Mouse (Mus musculus) CH12.LX (cell line): Measurements from ENCODE around the gene Tspan5. TPM values are rescaled to one million over a fixed set of nuclear protein-coding genes. Genes with fewer than 3 reads are reported as not detected.

Experiments used
- DNase-seq: peaks from one replicate; pipeline ENCODE4 v3.0.0-alpha.2; 2013; ENCODE audit errors: extremely low read depth
- H3K27ac ChIP-seq: 2 replicates; pipeline ENCODE4 v1.5.1; 2012; ENCODE audit warnings: low read depth, mild to moderate bottlenecking, control low read depth, moderate library complexity; ENCODE audit not compliant: insufficient read depth
- H3K27me3 ChIP-seq: replicated peaks from 2 replicates; pipeline ENCODE3; 2012; ENCODE audit warnings: inconsistent platforms
- H3K36me3 ChIP-seq, 2 experiments: replicated peaks in 1 of 2; 2 replicates each; pipeline versions ENCODE3 to v1.6.1; 2012; ENCODE audit warnings: inconsistent platforms in 1 of 2, low read length in 1 of 2, mild to moderate bottlenecking in 1 of 2, mixed read lengths in 1 of 2, moderate library complexity in 1 of 2; ENCODE audit not compliant: control insufficient read depth in 1 of 2, insufficient read depth in 1 of 2
- H3K4me1 ChIP-seq, 2 experiments: 2 replicates each; pipeline ENCODE4 v1.6.1; 2012; ENCODE audit warnings: inconsistent platforms in 1 of 2, moderate library complexity in 1 of 2; ENCODE audit not compliant: insufficient read depth in 2 of 2, control insufficient read depth in 1 of 2
- H3K4me2 ChIP-seq: 2 replicates; pipeline ENCODE4 v1.6.1; 2012; ENCODE audit warnings: low read depth, mild to moderate bottlenecking, control low read depth; ENCODE audit not compliant: poor library complexity, insufficient read depth, severe bottlenecking
- H3K4me3 ChIP-seq, 3 experiments: fragments of 150-350 bp in 1 of 3; sonication (generic) in 1 of 3; replicated peaks in 1 of 3; 2 replicates each; pipeline versions ENCODE3 to v1.5.1; 2011 to 2012; ENCODE audit warnings: low read depth in 2 of 3, low read length in 2 of 3, mild to moderate bottlenecking in 2 of 3, moderate library complexity in 2 of 3, control low read depth in 1 of 3, improper control_type of control experiment in 1 of 3, inconsistent platforms in 1 of 3, mixed read lengths in 1 of 3; ENCODE audit not compliant: poor library complexity in 1 of 3
- H3K79me2 ChIP-seq: replicated peaks from 2 replicates; pipeline ENCODE4 v1.6.1; 2012; ENCODE audit warnings: mild to moderate bottlenecking, moderate library complexity; ENCODE audit not compliant: control insufficient read depth, poor library complexity, insufficient read depth, severe bottlenecking; ENCODE audit errors: extremely low read depth
- H3K9ac ChIP-seq: 2 replicates; pipeline ENCODE4 v1.6.1; 2012; ENCODE audit warnings: low read depth, mild to moderate bottlenecking, control low read depth, moderate library complexity; ENCODE audit not compliant: insufficient read depth
- H3K9me3 ChIP-seq: replicated peaks from 2 replicates; pipeline ENCODE3; 2012; ENCODE audit warnings: low read length, inconsistent platforms, mixed read lengths
- BHLHE40 ChIP-seq: IDR thresholded peaks from 2 replicates; pipeline ENCODE4 v1.6.1; 2011; ENCODE audit warnings: mild to moderate bottlenecking, low read depth, low read length, improper control_type of control experiment
- CHD1 ChIP-seq: IDR thresholded peaks from 2 replicates; pipeline ENCODE4 v1.6.1; 2012; ENCODE audit warnings: low read depth, low read length, improper control_type of control experiment, inconsistent platforms
- CTCF ChIP-seq, 2 experiments: IDR thresholded peaks in 1 of 2; conservative IDR thresholded peaks in 1 of 2; 2 replicates each; pipeline ENCODE4 v1.5.1; 2011 to 2012; ENCODE audit warnings: low read depth in 2 of 2, low read length in 2 of 2, improper control_type of control experiment in 1 of 2, inconsistent platforms in 1 of 2, mild to moderate bottlenecking in 1 of 2, moderate library complexity in 1 of 2
- E2F4 ChIP-seq: IDR thresholded peaks from 2 replicates; pipeline ENCODE4 v1.6.1; 2011; ENCODE audit warnings: low read depth, low read length, improper control_type of control experiment; ENCODE audit not compliant: insufficient replicate concordance
- EP300 ChIP-seq: IDR thresholded peaks from 2 replicates; pipeline ENCODE4 v1.6.1; 2011; ENCODE audit warnings: low read length, improper control_type of control experiment
- GABPA ChIP-seq: IDR thresholded peaks from 2 replicates; pipeline ENCODE4 v1.6.1; 2012; ENCODE audit warnings: low read depth, low read length, improper control_type of control experiment, inconsistent platforms; ENCODE audit not compliant: insufficient replicate concordance
- HCFC1 ChIP-seq: IDR thresholded peaks from 2 replicates; pipeline ENCODE4 v1.6.1; 2012; ENCODE audit warnings: low read depth, mild to moderate bottlenecking, inconsistent platforms, low read length, improper control_type of control experiment
- MAX ChIP-seq: IDR thresholded peaks from 2 replicates; pipeline ENCODE4 v1.6.1; 2011; ENCODE audit warnings: low read length, improper control_type of control experiment
- MEF2A ChIP-seq: IDR thresholded peaks from 2 replicates; pipeline ENCODE4 v1.6.1; 2014; ENCODE audit warnings: low read depth, mild to moderate bottlenecking, inconsistent platforms, low read length, improper control_type of control experiment, borderline replicate concordance
- MXI1 ChIP-seq: IDR thresholded peaks from 2 replicates; pipeline ENCODE4 v1.6.1; 2011; ENCODE audit warnings: mild to moderate bottlenecking, low read depth, low read length, improper control_type of control experiment
- MYC ChIP-seq: IDR thresholded peaks from 2 replicates; pipeline ENCODE4 v1.6.1; 2011; ENCODE audit warnings: low read depth, mild to moderate bottlenecking, improper control_type of control experiment, low read length
- NELFE ChIP-seq: IDR thresholded peaks from 2 replicates; pipeline ENCODE4 v1.6.1; 2011; ENCODE audit warnings: low read depth, low read length, improper control_type of control experiment
- NRF1 ChIP-seq: IDR thresholded peaks from 2 replicates; pipeline ENCODE4 v1.6.1; 2014; ENCODE audit warnings: low read depth, mild to moderate bottlenecking, inconsistent platforms, low read length, improper control_type of control experiment, moderate library complexity
- PAX5 ChIP-seq: IDR thresholded peaks from 2 replicates; pipeline ENCODE4 v1.6.1; 2012; ENCODE audit warnings: low read length, inconsistent platforms, mixed read lengths
- POLR2A ChIP-seq: IDR thresholded peaks from 2 replicates; pipeline ENCODE4 v1.6.1; 2011; ENCODE audit warnings: low read depth, mild to moderate bottlenecking, improper control_type of control experiment, low read length
- POLR2AphosphoS2 ChIP-seq: IDR thresholded peaks from 2 replicates; pipeline ENCODE4 v1.6.1; 2011; ENCODE audit warnings: low read depth, low read length, improper control_type of control experiment
- RAD21 ChIP-seq: IDR thresholded peaks from 2 replicates; pipeline ENCODE4 v1.6.1; 2011; ENCODE audit warnings: low read depth, mild to moderate bottlenecking, low read length, improper control_type of control experiment, moderate library complexity
- SIN3A ChIP-seq: IDR thresholded peaks from 2 replicates; pipeline ENCODE4 v1.6.1; 2012; ENCODE audit warnings: low read length, improper control_type of control experiment, inconsistent platforms
- SMC3 ChIP-seq: IDR thresholded peaks from 2 replicates; pipeline ENCODE4 v1.6.1; 2011; ENCODE audit warnings: low read depth, low read length, improper control_type of control experiment
- TBP ChIP-seq: conservative IDR thresholded peaks from 2 replicates; pipeline ENCODE4 v1.6.1; 2011; ENCODE audit warnings: low read depth, low read length, improper control_type of control experiment
- USF1 ChIP-seq: IDR thresholded peaks from 2 replicates; pipeline ENCODE4 v1.6.1; 2014; ENCODE audit warnings: low read depth, mild to moderate bottlenecking, inconsistent platforms, low read length, improper control_type of control experiment
- USF2 ChIP-seq: conservative IDR thresholded peaks from 2 replicates; pipeline ENCODE4 v1.6.1; 2011; ENCODE audit warnings: low read depth, low read length, improper control_type of control experiment
- ZMIZ1 ChIP-seq: IDR thresholded peaks from 2 replicates; pipeline ENCODE4 v1.6.1; 2012; ENCODE audit warnings: low read depth, mild to moderate bottlenecking, inconsistent platforms, low read length, improper control_type of control experiment
- ZNF384 ChIP-seq: IDR thresholded peaks from 2 replicates; pipeline ENCODE4 v1.6.1; 2012; ENCODE audit warnings: low read depth, low read length, improper control_type of control experiment, inconsistent platforms
- dilution Hi-C: fragments of 300-500 bp; cut with MboI; formaldehyde crosslinking; loops from 2 replicates; pipeline ENCODE4 v1.14.3; 2020; ENCODE audit warnings: low sequenced_read_pairs; ENCODE audit not compliant: extremely low pct_unique_long_range_greater_than_20kb, extremely low pct_ligation_motif_present
- in situ Hi-C: fragments of 300-500 bp; cut with MboI; formaldehyde crosslinking; loops from 3 replicates; pipeline ENCODE4 v1.14.3; 2019; ENCODE audit warnings: low sequenced_read_pairs, low pct_ligation_motif_present, low pct_unique_long_range_greater_than_20kb, mixed read lengths
- polyA plus RNA-seq: library from polyadenylated mRNA; unstranded; fragments of >175 nt; gene quantifications from 2 replicates; pipeline ENCODE4 v1.2.1, GENCODE M21; 2012; ENCODE audit warnings: low read depth; ENCODE audit not compliant: insufficient read length
- total RNA-seq, 2 experiments: library from RNA; depleted of rRNA; stranded (reverse); fragments of 300-350 nt in 1 of 2; fragments of >200 nt in 1 of 2; gene quantifications; 2 replicates each; pipeline ENCODE4 v1.2.3; 2012 to 2014

Gene Tspan5
- total and polyA plus RNA-seq, 3 experiments = 17.2 to 43.1 (median 25.9) TPM

DNA sequence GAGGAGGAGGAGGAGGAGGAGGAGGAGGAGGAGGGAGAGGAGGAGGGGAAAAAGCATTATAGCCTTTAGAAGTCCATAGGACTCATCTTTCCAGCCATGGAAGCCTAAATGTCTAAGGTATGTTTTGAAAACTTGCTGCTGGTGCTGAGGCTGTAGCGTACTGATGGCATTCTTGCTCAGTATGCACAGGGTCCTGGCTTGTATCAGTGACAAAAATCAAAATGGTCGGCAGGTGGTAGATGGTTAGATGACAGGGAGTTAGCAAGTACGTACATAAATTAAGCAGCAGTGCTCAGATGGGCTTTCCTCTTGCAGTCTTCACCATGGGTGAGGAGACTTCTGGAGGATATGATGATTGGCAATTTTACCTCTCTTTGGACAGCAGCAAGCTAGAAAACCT, 10.8 kb downstream of the Tspan5 start:
- Histone ChIP-seq H3K79me2 (no peaks in the 10 kb centered on the region), H3K4me1 (peaks cover 7 to 21% of the 10 kb centered on the region in 2 experiments; a peak in 3 of 4 replicates), H3K4me3 (no peak overlapping the region), H3K4me2 (no peak overlapping the region), H3K9me3 (no peaks in the 10 kb centered on the region), H3K36me3 (peaks cover 0 to 15% of the 10 kb centered on the region in 2 experiments), H3K9ac (no peak overlapping the region), H3K27ac (no peak overlapping the region), H3K27me3 (no peaks in the 10 kb centered on the region)
- no peak for DNase-seq
- dilution Hi-C loops = no loop called here
- in situ Hi-C loops = no loop called here
- TF ChIP-seq MXI1 (no peak), CTCF (conservative IDR thresholded peaks at IDR 0.05 in 1 of 2, IDR thresholded peaks at IDR 0.05 in 1 of 2; ENCODE audit: low read depth in 2 of 2, low read length in 2 of 2) (no peak), GABPA (no peak), MEF2A (no peak), PAX5 (no peak), SIN3A (no peak), E2F4 (no peak), MYC (no peak), CHD1 (no peak), MAX (no peak), POLR2A (no peak)

GRCm38 (mm10) chr3:138753182-138753885, 11.3 kb downstream of the Tspan5 start:
- no peak overlapping the region for H3K4me2 ChIP-seq
- no peaks in the 10 kb centered on the region for H3K9me3 ChIP-seq
- TF ChIP-seq BHLHE40 (no peak), USF2 (no peak), HCFC1 (no peak), POLR2A (no peak), USF1 (no peak), EP300 (no peak), ZNF384 (no peak), RAD21 (no peak), SMC3 (no peak), POLR2AphosphoS2 (no peak), CTCF (conservative IDR thresholded peaks at IDR 0.05 in 1 of 2, IDR thresholded peaks at IDR 0.05 in 1 of 2; ENCODE audit: low read depth in 2 of 2, low read length in 2 of 2) (no peak), MXI1 (no peak), TBP (no peak), NELFE (no peak), ZMIZ1 (no peak), NRF1 (no peak)
- peaks cover 0 to 21% of the 10 kb centered on the region in 2 experiments for H3K36me3 ChIP-seq
- H3K4me1 ChIP-seq = peaks cover 7 to 21% of the 10 kb centered on the region in 2 experiments; a peak in 3 of 4 replicates
- no peaks in the 10 kb centered on the region for H3K27me3 ChIP-seq
- no peak overlapping the region for H3K4me3 ChIP-seq
- in situ Hi-C loops (no loop called here), dilution Hi-C loops (no loop called here)
- no peak overlapping the region for H3K27ac ChIP-seq
- DNase-seq = no peak
- H3K9ac ChIP-seq = no peak overlapping the region
- no peaks in the 10 kb centered on the region for H3K79me2 ChIP-seq
